Mouse (Mus musculus) MEL (cell line): ENCODE results near the gene E130114P18Rik. TPM values are rescaled to one million over a fixed set of nuclear protein-coding genes. Genes with fewer than 3 reads are reported as not detected.

ENCODE experiments used
- DNase-seq: peaks from one replicate; pipeline ENCODE4 v3.0.0; 2011; ENCODE audit warnings: low read depth, low spot score
- H3K27ac ChIP-seq: 2 replicates; pipeline ENCODE4 v1.5.1; 2012; ENCODE audit warnings: low read depth, mild to moderate bottlenecking, control low read depth, low read length, moderate library complexity; ENCODE audit not compliant: control insufficient read depth
- H3K27me3 ChIP-seq, 2 experiments: fragments of 150-350 bp in 1 of 2; sonication (generic) in 1 of 2; 2 replicates each; pipeline ENCODE4 v1.6.1; 2012; ENCODE audit warnings: low read length in 2 of 2, mild to moderate bottlenecking in 2 of 2, improper control_type of control experiment in 1 of 2, moderate library complexity in 1 of 2; ENCODE audit not compliant: insufficient read depth in 2 of 2, control insufficient read depth in 1 of 2
- H3K36me3 ChIP-seq, 2 experiments: 2 replicates each; pipeline ENCODE4 v1.6.1; 2012 to 2014; ENCODE audit warnings: low read length in 2 of 2, improper control_type of control experiment in 1 of 2, inconsistent platforms in 1 of 2, mild to moderate bottlenecking in 1 of 2; ENCODE audit not compliant: insufficient read depth in 2 of 2, control insufficient read depth in 1 of 2
- H3K4me1 ChIP-seq, 2 experiments: fragments of 150-350 bp in 1 of 2; sonication (generic) in 1 of 2; 2 replicates each; pipeline ENCODE4 v1.6.1; 2012; ENCODE audit warnings: low read length in 2 of 2, improper control_type of control experiment in 1 of 2, mild to moderate bottlenecking in 1 of 2; ENCODE audit not compliant: insufficient read depth in 2 of 2, control insufficient read depth in 1 of 2
- H3K4me3 ChIP-seq, 2 experiments: fragments of 150-350 bp in 1 of 2; sonication (generic) in 1 of 2; 2 replicates each; pipeline ENCODE4 v1.5.1; 2012; ENCODE audit warnings: low read depth in 2 of 2, low read length in 2 of 2, mild to moderate bottlenecking in 2 of 2, moderate library complexity in 2 of 2, control low read depth in 1 of 2, improper control_type of control experiment in 1 of 2; ENCODE audit not compliant: control insufficient read depth in 1 of 2, insufficient read depth in 1 of 2
- H3K79me2 ChIP-seq: 2 replicates; pipeline ENCODE4 v1.6.1; 2012; ENCODE audit warnings: mild to moderate bottlenecking, low read length, moderate library complexity; ENCODE audit not compliant: control insufficient read depth, poor library complexity, insufficient read depth
- H3K9ac ChIP-seq: 2 replicates; pipeline ENCODE4 v1.6.1; 2012; ENCODE audit warnings: low read depth, mild to moderate bottlenecking, control low read depth, low read length, moderate library complexity; ENCODE audit not compliant: control insufficient read depth, poor library complexity, severe bottlenecking
- H3K9me3 ChIP-seq: fragments of 150-350 bp; sonication (generic); replicated peaks from 2 replicates; pipeline ENCODE4 v1.6.1; 2012; ENCODE audit warnings: mild to moderate bottlenecking, low read length, improper control_type of control experiment, moderate library complexity; ENCODE audit not compliant: insufficient read depth
- BHLHE40 ChIP-seq: IDR thresholded peaks from 2 replicates; pipeline ENCODE4 v1.6.1; 2012; ENCODE audit warnings: low read depth, mild to moderate bottlenecking, inconsistent platforms, low read length, improper control_type of control experiment, borderline replicate concordance
- CTCF ChIP-seq, 3 experiments: IDR thresholded peaks in 2 of 3; conservative IDR thresholded peaks in 1 of 3; 2 replicates each; pipeline ENCODE4 v1.5.1; 2011 to 2012; ENCODE audit warnings: low read length in 3 of 3, low read depth in 2 of 3, mild to moderate bottlenecking in 2 of 3, improper control_type of control experiment in 1 of 3, inconsistent platforms in 1 of 3, mixed read lengths in 1 of 3, moderate library complexity in 1 of 3; ENCODE audit not compliant: control insufficient read depth in 1 of 3, insufficient read depth in 1 of 3, poor library complexity in 1 of 3, severe bottlenecking in 1 of 3
- E2F4 ChIP-seq: IDR thresholded peaks from 2 replicates; pipeline ENCODE4 v1.6.1; 2011; ENCODE audit warnings: low read depth, low read length, improper control_type of control experiment, borderline replicate concordance
- ETS1 ChIP-seq: IDR thresholded peaks from 2 replicates; pipeline ENCODE4 v1.6.1; 2012; ENCODE audit warnings: low read depth, mild to moderate bottlenecking, inconsistent platforms, low read length, improper control_type of control experiment, moderate library complexity
- HCFC1 ChIP-seq: IDR thresholded peaks from 2 replicates; pipeline ENCODE4 v1.6.1; 2012; ENCODE audit warnings: low read depth, mild to moderate bottlenecking, inconsistent platforms, low read length, improper control_type of control experiment, moderate library complexity
- JUND ChIP-seq: IDR thresholded peaks from 2 replicates; pipeline ENCODE4 v1.6.1; 2011; ENCODE audit warnings: low read depth, mild to moderate bottlenecking, improper control_type of control experiment, low read length
- MAFK ChIP-seq: IDR thresholded peaks from 2 replicates; pipeline ENCODE4 v1.6.1; 2011; ENCODE audit warnings: low read depth, mild to moderate bottlenecking, low read length, improper control_type of control experiment, borderline replicate concordance
- MAZ ChIP-seq: IDR thresholded peaks from 2 replicates; pipeline ENCODE4 v1.6.1; 2012; ENCODE audit warnings: low read depth, mild to moderate bottlenecking, inconsistent platforms, low read length, improper control_type of control experiment
- MXI1 ChIP-seq: IDR thresholded peaks from 2 replicates; pipeline ENCODE4 v1.6.1; 2011; ENCODE audit warnings: mild to moderate bottlenecking, low read depth, low read length, improper control_type of control experiment
- MYC ChIP-seq: IDR thresholded peaks from 2 replicates; pipeline ENCODE4 v1.6.1; 2011; ENCODE audit warnings: low read depth, mild to moderate bottlenecking, low read length, improper control_type of control experiment, moderate library complexity
- POLR2AphosphoS2 ChIP-seq: IDR thresholded peaks from 2 replicates; pipeline ENCODE4 v1.6.1; 2011; ENCODE audit warnings: low read length, improper control_type of control experiment
- RAD21 ChIP-seq: IDR thresholded peaks from 2 replicates; pipeline ENCODE4 v1.6.1; 2011; ENCODE audit warnings: mild to moderate bottlenecking, low read depth, low read length, improper control_type of control experiment
- SIN3A ChIP-seq: IDR thresholded peaks from 2 replicates; pipeline ENCODE4 v1.6.1; 2012; ENCODE audit warnings: low read length, improper control_type of control experiment, inconsistent platforms
- SMC3 ChIP-seq: IDR thresholded peaks from 2 replicates; pipeline ENCODE4 v1.6.1; 2011; ENCODE audit warnings: low read depth, low read length, improper control_type of control experiment
- TAL1 ChIP-seq: IDR thresholded peaks from 2 replicates; pipeline ENCODE4 v1.6.1; 2012; ENCODE audit warnings: mild to moderate bottlenecking, inconsistent platforms, low read length, moderate library complexity, mixed read lengths
- TCF12 ChIP-seq: IDR thresholded peaks from 2 replicates; pipeline ENCODE4 v1.6.1; 2014; ENCODE audit warnings: low read depth, mild to moderate bottlenecking, inconsistent platforms, low read length, improper control_type of control experiment, moderate library complexity
- UBTF ChIP-seq: IDR thresholded peaks from 2 replicates; pipeline ENCODE4 v1.6.1; 2012; ENCODE audit warnings: low read depth, mild to moderate bottlenecking, inconsistent platforms, low read length, improper control_type of control experiment, moderate library complexity, borderline replicate concordance; ENCODE audit not compliant: insufficient read depth
- USF1 ChIP-seq: IDR thresholded peaks from 2 replicates; pipeline ENCODE4 v1.6.1; 2014; ENCODE audit warnings: low read depth, mild to moderate bottlenecking, inconsistent platforms, low read length, improper control_type of control experiment, moderate library complexity
- USF2 ChIP-seq, 2 experiments: IDR thresholded peaks; 2 replicates each; pipeline ENCODE4 v1.6.1; 2011 to 2012; ENCODE audit warnings: improper control_type of control experiment in 2 of 2, low read length in 2 of 2, borderline replicate concordance in 1 of 2, inconsistent platforms in 1 of 2, low read depth in 1 of 2, mild to moderate bottlenecking in 1 of 2; ENCODE audit not compliant: insufficient read depth in 1 of 2
- ZC3H11A ChIP-seq: IDR thresholded peaks from 2 replicates; pipeline ENCODE4 v1.6.1; 2012; ENCODE audit warnings: low read depth, mild to moderate bottlenecking, inconsistent platforms, low read length, improper control_type of control experiment
- polyA plus RNA-seq, 2 experiments: library from polyadenylated mRNA; stranded (reverse) in 1 of 2; unstranded in 1 of 2; fragments of >175 nt in 1 of 2; fragments of >200 nt in 1 of 2; gene quantifications; 2 replicates each; pipeline versions ENCODE4 v1.2.1 to v1.2.4; 2012; ENCODE audit warnings: low replicate concordance in 2 of 2, low read depth in 1 of 2; ENCODE audit not compliant: insufficient read length in 2 of 2, insufficient read depth in 1 of 2, missing spikeins in 1 of 2
- total RNA-seq: library from RNA; depleted of rRNA; stranded (reverse); fragments of 300-350 nt; gene quantifications from 2 replicates; pipeline ENCODE4 v1.2.3, GENCODE M21; 2012

Gene E130114P18Rik
- total and polyA plus RNA-seq, 3 experiments = not detected

DNA sequence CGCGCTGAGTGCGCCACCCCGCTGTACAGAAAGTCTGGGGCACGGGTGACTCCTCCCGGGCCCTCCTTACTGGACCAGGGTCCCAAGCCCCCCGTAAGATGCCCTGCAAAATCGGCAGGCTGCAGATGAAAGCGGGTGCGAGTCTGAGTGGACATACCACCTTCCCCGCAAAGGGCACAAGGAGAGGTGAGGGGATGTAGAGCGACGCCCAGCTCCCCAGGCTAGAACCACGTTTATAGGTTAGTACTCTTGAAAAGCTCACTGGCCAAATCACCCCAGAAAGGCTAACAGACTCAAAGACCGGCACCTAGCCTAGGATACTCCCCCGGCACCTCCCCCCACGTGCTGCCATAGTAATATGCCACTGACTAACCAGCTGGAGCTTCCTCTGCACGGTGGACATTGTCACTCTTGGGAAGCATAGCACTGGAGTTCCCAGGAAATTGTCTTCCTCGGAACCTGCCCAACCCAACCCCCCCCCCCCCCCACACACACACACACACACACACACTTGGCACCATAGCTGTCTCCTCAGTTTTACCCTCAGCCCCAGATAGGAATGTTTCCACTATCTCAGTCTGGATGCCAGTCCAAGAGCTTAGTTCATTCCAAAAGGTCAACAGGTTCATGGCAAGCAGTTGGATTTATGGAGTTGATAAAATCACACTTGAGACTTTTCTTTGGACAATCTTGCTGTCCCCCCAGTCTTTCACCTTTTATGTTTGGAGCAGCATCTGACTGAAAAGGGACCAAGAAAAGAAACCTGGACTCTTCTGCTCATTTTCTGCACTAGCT is 31.6 kb downstream of the E130114P18Rik start:
- peaks cover 0 to 17% of the 10 kb centered on the region in 2 experiments; a peak in 2 of 4 replicates for H3K36me3 ChIP-seq
- H3K27me3 ChIP-seq = no peaks in the 10 kb centered on the region
- H3K9ac ChIP-seq = peak overlapping the region; percentile 75
- no peak overlapping the region for H3K27ac ChIP-seq
- H3K9me3 ChIP-seq = no peaks in the 10 kb centered on the region
- peaks cover 7 to 16% of the 10 kb centered on the region in 2 experiments for H3K4me1 ChIP-seq
- peak overlapping the region; percentile 42 to 65; a peak in 3 of 4 replicates for H3K4me3 ChIP-seq
- TF ChIP-seq MXI1 (peak; percentile 6; the same call in 1 of the 2 replicates), MAFK (no peak)
- DNase-seq = no peak
- H3K79me2 ChIP-seq = peaks cover 3% of the 10 kb centered on the region; the same call in 1 of the 2 replicates

DNA sequence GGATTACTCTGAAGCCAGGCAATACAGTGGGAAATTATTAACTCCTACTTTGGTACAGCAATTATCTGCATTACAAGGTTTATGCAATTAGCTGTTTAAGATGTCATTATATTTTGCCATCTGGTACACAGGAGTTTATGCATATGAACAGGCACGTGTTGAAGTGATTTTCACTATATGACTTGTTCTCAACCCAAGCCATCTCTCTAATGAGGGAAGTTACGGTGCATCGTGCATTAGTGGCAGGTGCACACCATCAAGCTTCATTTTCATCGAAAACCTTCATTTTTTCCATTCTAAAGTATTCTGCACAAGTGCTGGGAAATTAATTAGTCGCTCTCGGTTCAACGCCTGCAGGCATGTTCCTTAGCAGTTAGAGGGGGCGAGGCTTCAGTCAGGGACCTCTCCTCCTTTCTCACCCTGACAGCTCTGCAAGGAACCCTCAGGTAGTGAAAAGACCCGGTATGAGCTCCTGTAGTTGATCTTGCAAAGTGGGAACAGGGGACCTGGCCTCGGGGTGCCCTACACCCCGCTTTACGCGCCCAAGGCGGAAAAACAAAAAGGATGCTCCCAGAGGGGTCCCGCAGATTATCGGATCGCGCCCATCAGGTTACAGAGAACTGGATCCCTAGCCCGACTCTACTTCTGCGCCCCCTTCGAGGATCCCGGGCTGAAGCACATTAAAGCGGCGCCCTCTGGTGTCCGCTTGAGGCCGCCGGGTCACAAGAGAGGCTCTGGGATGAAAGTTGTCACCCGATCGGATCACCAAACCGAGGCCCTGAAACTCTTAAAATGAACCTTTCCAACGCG is 32.4 kb downstream of the E130114P18Rik start:
- Histone ChIP-seq H3K36me3 (peaks cover 0 to 14% of the 10 kb centered on the region in 2 experiments; a peak in 2 of 4 replicates), H3K4me1 (peaks cover 7 to 16% of the 10 kb centered on the region in 2 experiments), H3K79me2 (no peaks in the 10 kb centered on the region), H3K27ac (no peak overlapping the region), H3K9me3 (no peaks in the 10 kb centered on the region), H3K9ac (peak overlapping the region; percentile 75), H3K4me3 (peak overlapping the region; percentile 42 to 65), H3K27me3 (no peaks in the 10 kb centered on the region)
- TF ChIP-seq MAFK (no peak), MXI1 (no peak), TAL1 (no peak), MYC (no peak), ETS1 (no peak), BHLHE40 (no peak), RAD21 (peak; percentile 78), CTCF (IDR thresholded peaks at IDR 0.05 in 2 of 3, conservative IDR thresholded peaks at IDR 0.05 in 1 of 3; ENCODE audit: control insufficient read depth in 1 of 3, insufficient read depth in 1 of 3, low read depth in 2 of 3, low read length in 3 of 3, poor library complexity in 1 of 3, severe bottlenecking in 1 of 3) (peak; percentile 42 to 93 (median 84); a peak in 5 of 6 replicates), UBTF (no peak), JUND (no peak), ZC3H11A (peak; percentile 91), SIN3A (0 out of 2 replicates have a peak, but pooled peaks have one; percentile 16), POLR2AphosphoS2 (no peak), HCFC1 (no peak), MAZ (peak; percentile 67; the same call in 1 of the 2 replicates), USF1 (no peak), TCF12 (no peak), E2F4 (no peak), USF2 (IDR thresholded peaks at IDR 0.05; ENCODE audit: borderline replicate concordance in 1 of 2, insufficient read depth in 1 of 2, low read depth in 1 of 2, low read length in 2 of 2) (no peak), SMC3 (peak; percentile 94)
- peak; percentile 86 for DNase-seq
